Mouse (Mus musculus) spleen, adult 2 months (tissue): ENCODE results near the gene Sost.

Experiments used
- CTCF ChIP-seq: fragments of 200-500 bp; IDR thresholded peaks from 2 replicates; pipeline ENCODE4 v1.5.1; 2011; ENCODE audit warnings: mild to moderate bottlenecking, inconsistent platforms; ENCODE audit not compliant: insufficient read depth, insufficient read length, insufficient replicate concordance; ENCODE audit errors: extremely low read depth
- POLR2A ChIP-seq: fragments of 200-500 bp; IDR thresholded peaks from 2 replicates; pipeline ENCODE4 v1.6.1; 2011; ENCODE audit warnings: low read depth, low read length, inconsistent platforms

GRCm38 (mm10) chr11:102016136-102016535, 49.3 kb upstream of the Sost start:
- TF ChIP-seq CTCF (no peak), POLR2A (no peak)
